In the genomic region with DNA sequence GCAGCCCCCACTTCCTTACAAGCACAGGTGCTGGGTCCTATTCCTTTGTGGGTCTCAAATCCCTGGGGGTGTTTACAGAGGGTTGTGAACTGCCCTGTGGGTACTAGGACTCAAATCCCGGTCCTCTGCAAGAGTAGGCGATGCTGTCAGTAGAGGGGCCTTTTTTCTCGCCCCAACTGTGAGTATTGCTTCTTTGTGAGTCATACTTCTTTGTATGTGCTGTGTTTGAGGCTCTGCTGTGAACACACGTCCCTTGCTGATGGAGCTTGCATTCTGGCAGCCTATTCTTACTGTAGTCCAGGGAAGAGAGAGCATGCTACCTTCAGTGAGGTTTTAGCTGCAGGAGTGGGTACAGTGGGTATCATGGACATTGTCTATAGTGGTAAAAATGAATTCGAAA, we compare ENCODE assay signal across 29 mouse cellular contexts. TPM values are rescaled to one million over a fixed set of nuclear protein-coding genes. Genes with fewer than 3 reads are reported as not detected.
"Had no signal": no experiment of that assay in that cellular context is flagged by ENCODE, and none has a peak within 500 bp of the region (broad histone marks: within the 10 kb centered on the region; RNA-seq: fewer than 3 reads in every experiment).

No protein-coding gene starts in this region.

- H3K9me3 ChIP-seq: kidney, embryonic 15.5 days; limb, embryonic 12.5 days; limb, embryonic 15.5 days; liver, embryonic 15.5 days; lung, embryonic 15.5 days; megakaryocyte, embryonic 14.5 days; midbrain, embryonic 10.5 days; neural tube, embryonic 12.5 days; neural tube, embryonic 15.5 days; stomach, embryonic 15.5 days had no signal

- H3K27ac ChIP-seq: kidney, embryonic 15.5 days; limb, embryonic 12.5 days; limb, embryonic 15.5 days; liver, embryonic 15.5 days; lung, embryonic 15.5 days; midbrain, embryonic 10.5 days; neural tube, embryonic 12.5 days; neural tube, embryonic 15.5 days; stomach, embryonic 15.5 days had no signal

- H3K4me2 ChIP-seq: kidney, embryonic 15.5 days; limb, embryonic 12.5 days; limb, embryonic 15.5 days; liver, embryonic 15.5 days; lung, embryonic 15.5 days; neural tube, embryonic 12.5 days; neural tube, embryonic 15.5 days; stomach, embryonic 15.5 days had no signal

- H3K9ac ChIP-seq: kidney, embryonic 15.5 days; limb, embryonic 12.5 days; limb, embryonic 15.5 days; liver, embryonic 15.5 days; lung, embryonic 15.5 days; neural tube, embryonic 12.5 days; neural tube, embryonic 15.5 days; stomach, embryonic 15.5 days had no signal

- H3K4me3 ChIP-seq: kidney, embryonic 15.5 days; limb, embryonic 12.5 days; limb, embryonic 15.5 days; liver, embryonic 15.5 days; lung, embryonic 15.5 days; megakaryocyte, embryonic 14.5 days; midbrain, embryonic 10.5 days; neural tube, embryonic 12.5 days; neural tube, embryonic 15.5 days; stomach, embryonic 15.5 days had no signal

- H3K36me3 ChIP-seq: kidney, embryonic 15.5 days; limb, embryonic 12.5 days; limb, embryonic 15.5 days; lung, embryonic 15.5 days; midbrain, embryonic 10.5 days; neural tube, embryonic 12.5 days; neural tube, embryonic 15.5 days; stomach, embryonic 15.5 days had no signal

- ATAC-seq: inflammation-experienced regulatory T-cells, adult 6 months had no signal

- DNase-seq: kidney, adult 11 months; kidney, adult 8-10 months; kidney, postnatal 10 days; kidney, postnatal 36 days; left cerebral cortex, postnatal 4 days; lung, adult 18-20 months; lung, postnatal 10 days; lung, postnatal 36 days; midbrain, embryonic 14.5 days; retina, postnatal 1 day; right cerebral cortex, postnatal 25 days; spleen, adult 18-20 months; thymus, adult 2 months; thymus, postnatal 4 days had no signal

- H3K27me3 ChIP-seq: kidney, embryonic 15.5 days; limb, embryonic 12.5 days; limb, embryonic 15.5 days; liver, embryonic 15.5 days; lung, embryonic 15.5 days; megakaryocyte, embryonic 14.5 days; neural tube, embryonic 12.5 days; neural tube, embryonic 15.5 days; stomach, embryonic 15.5 days had no signal

RNA-seq across cellular contexts. Expression of a gene that starts 39.2 kb away (rescaled TPM):
- total RNA-seq: layer of hippocampus, adult 8-10 months; layer of hippocampus, postnatal 14 days; left cerebral cortex, adult 8-10 months; left cerebral cortex, postnatal 14 days; left cerebral cortex, postnatal 4 days had no signal
- polyA plus RNA-seq: inflammation-experienced regulatory T-cells, adult 6 months; kidney, embryonic 15.5 days; limb, embryonic 12.5 days; limb, embryonic 15.5 days; liver, embryonic 15.5 days; lung, embryonic 15.5 days; midbrain, embryonic 10.5 days; midbrain, embryonic 14.5 days; neural tube, embryonic 12.5 days; neural tube, embryonic 15.5 days; stomach, embryonic 15.5 days had no signal
